Mouse (Mus musculus) liver, embryonic 14.5 days (tissue): ENCODE results near the gene C1galt1. TPM values are rescaled to one million over a fixed set of nuclear protein-coding genes. Genes with fewer than 3 reads are reported as not detected.
A peak's percentile ranks its signal among the peaks of the same experiment; 100 is the strongest.

ENCODE experiments used
- ATAC-seq: fragments of 200-750 bp; cut with Nextera tagmentation; 2 replicates; pipeline ENCODE4 v1.8.0; 2017; ENCODE audit warnings: moderate number of reproducible peaks, mild to moderate bottlenecking, moderate library complexity; ENCODE audit not compliant: insufficient read depth
- DNase-seq, 3 experiments: peaks; one replicate each; pipeline ENCODE4 v3.0.0-alpha.2; 2012 to 2013; ENCODE audit warnings: low read depth in 3 of 3, low spot score in 3 of 3
- H3K27ac ChIP-seq: fragments of 300-500 bp; sonication (generic); 2 replicates; pipeline ENCODE4 v1.5.1; 2014; ENCODE audit warnings: moderate library complexity, mild to moderate bottlenecking, control low read depth, inconsistent platforms
- H3K27me3 ChIP-seq: fragments of 300-500 bp; sonication (generic); 2 replicates; pipeline ENCODE4 v1.6.1; 2014; ENCODE audit warnings: mild to moderate bottlenecking, low read length, moderate library complexity; ENCODE audit not compliant: control insufficient read depth, insufficient read depth
- H3K36me3 ChIP-seq: fragments of 300-500 bp; sonication (generic); replicated peaks from 2 replicates; pipeline ENCODE4 v1.6.1; 2014; ENCODE audit warnings: low read depth; ENCODE audit not compliant: control insufficient read depth, insufficient read depth
- H3K4me1 ChIP-seq, 2 experiments: fragments of 200-500 bp in 1 of 2; fragments of 300-500 bp in 1 of 2; sonication (generic) in 1 of 2; replicated peaks; 2 replicates each; pipeline ENCODE4 v1.6.1; 2012 to 2014; ENCODE audit warnings: antibody characterized with exemption in 1 of 2, inconsistent platforms in 1 of 2, low read length in 1 of 2; ENCODE audit not compliant: control insufficient read depth in 2 of 2, insufficient read depth in 2 of 2
- H3K4me2 ChIP-seq: fragments of 300-500 bp; sonication (generic); 2 replicates; pipeline ENCODE4 v1.6.1; 2014; ENCODE audit warnings: low read depth, mild to moderate bottlenecking, control low read depth, moderate library complexity
- H3K4me3 ChIP-seq, 2 experiments: fragments of 200-500 bp in 1 of 2; fragments of 300-500 bp in 1 of 2; sonication (generic) in 1 of 2; 2 replicates each; pipeline ENCODE4 v1.5.1; 2012 to 2014; ENCODE audit warnings: low read depth in 2 of 2, low read length in 2 of 2, mild to moderate bottlenecking in 2 of 2, control low read depth in 1 of 2, inconsistent platforms in 1 of 2, moderate library complexity in 1 of 2; ENCODE audit not compliant: insufficient read depth in 1 of 2
- H3K9ac ChIP-seq: fragments of 300-500 bp; sonication (generic); replicated peaks from 2 replicates; pipeline ENCODE4 v1.6.1; 2014; ENCODE audit warnings: mild to moderate bottlenecking, control low read depth, moderate library complexity
- H3K9me3 ChIP-seq: fragments of 300-500 bp; sonication (generic); 2 replicates; pipeline ENCODE4 v1.6.1; 2016; ENCODE audit warnings: low read length, mixed read lengths; ENCODE audit not compliant: control insufficient read depth
- CTCF ChIP-seq: IDR thresholded peaks from 2 replicates; pipeline ENCODE4 v1.5.1; 2016; ENCODE audit warnings: antibody characterized with exemption, low read depth, control low read depth
- EP300 ChIP-seq: IDR thresholded peaks from 2 replicates; pipeline ENCODE4 v1.6.1; 2016; ENCODE audit warnings: antibody characterized with exemption, low read depth
- WGBS: fragments of 180-500 bp; shearing (Covaris S2); extraction: QIAGEN DNeasy Blood & Tissue Kit; methylation state at CpG from one replicate; pipeline ENCODE4 v1.1.7; 2014; ENCODE audit not compliant: insufficient replicate concordance; 5-methylcytosine and 5-hydroxymethylcytosine counted together
- polyA plus RNA-seq, 2 experiments: library from polyadenylated mRNA; depleted of rRNA in 1 of 2; stranded (reverse) in 1 of 2; unstranded in 1 of 2; fragments of >200 nt; fragmentation: Nextera tagmentation in 1 of 2; extraction: Ambion mirVana in 1 of 2; gene quantifications; 2 replicates each; pipeline versions ENCODE4 v1.2.1 to v1.2.3; 2012 to 2014

Gene C1galt1
- polyA plus RNA-seq, 2 experiments = 6.3 to 8.0 TPM

- Histone ChIP-seq H3K4me1 (peaks cover 47 to 48% of the 10 kb centered on the region in 2 experiments), H3K27me3 (no peaks in the 10 kb centered on the region), H3K9me3 (no peaks in the 10 kb centered on the region), H3K4me3 (no peak overlapping the region), H3K9ac (no peak overlapping the region), H3K27ac (0 out of 2 replicates have a peak overlapping the region, but pooled peaks have one; percentile 24), H3K4me2 (peak overlapping the region; percentile 17; the same call in 1 of the 2 replicates), H3K36me3 (no peaks in the 10 kb centered on the region; the same call in 1 of the 2 replicates)
- TF ChIP-seq CTCF (no peak), EP300 (peak; percentile 72)
- WGBS = 9% methylated on average over 1 of the region's 1 CpGs
- DNase-seq (no peak), ATAC-seq (peak; percentile 59; the same call in 1 of the 2 replicates)
Measured at GRCm38 (mm10) chr6:7852919-7853318, 8.3 kb downstream of the C1galt1 start.

GRCm38 (mm10) chr6:7853461-7853860 is 8.8 kb downstream of the C1galt1 start:
- H3K36me3 ChIP-seq = no peaks in the 10 kb centered on the region; the same call in 1 of the 2 replicates
- peaks cover 43 to 47% of the 10 kb centered on the region in 2 experiments for H3K4me1 ChIP-seq
- no peak overlapping the region for H3K9ac ChIP-seq
- ATAC-seq (no peak), DNase-seq (no peak)
- TF ChIP-seq CTCF = no peak
- no peak for TF ChIP-seq EP300
- peak overlapping the region; percentile 11 for H3K4me2 ChIP-seq
- no peak overlapping the region for H3K4me3 ChIP-seq
- 39% methylated on average over 3 of the region's 3 CpGs for WGBS
- H3K9me3 ChIP-seq = no peaks in the 10 kb centered on the region
- no peak overlapping the region for H3K27ac ChIP-seq
- no peaks in the 10 kb centered on the region for H3K27me3 ChIP-seq

GRCm38 (mm10) chr6:7856682-7857290 is 12.1 kb downstream of the C1galt1 start:
- DNase-seq = peak in 1 of 3 experiments; percentile 45
- Histone ChIP-seq H3K36me3 (no peaks in the 10 kb centered on the region), H3K4me1 (peaks cover 32 to 38% of the 10 kb centered on the region in 2 experiments), H3K4me2 (0 out of 2 replicates have a peak overlapping the region, but pooled peaks have one; percentile 20), H3K9ac (no peak overlapping the region), H3K27me3 (no peaks in the 10 kb centered on the region), H3K9me3 (no peaks in the 10 kb centered on the region), H3K27ac (no peak overlapping the region), H3K4me3 (no peak overlapping the region)
- ATAC-seq = peak; percentile 22; the same call in 1 of the 2 replicates
- 33% methylated on average over 5 of the region's 5 CpGs for WGBS
- no peak for TF ChIP-seq EP300
- TF ChIP-seq CTCF = peak; percentile 61

- TF ChIP-seq CTCF (no peak), EP300 (peak; percentile 59)
- Histone ChIP-seq H3K4me1 (peaks cover 28 to 38% of the 10 kb centered on the region in 2 experiments), H3K9ac (peak overlapping the region; percentile 23; the same call in 1 of the 2 replicates), H3K27me3 (no peaks in the 10 kb centered on the region), H3K9me3 (no peaks in the 10 kb centered on the region), H3K4me2 (peak overlapping the region; percentile 24), H3K4me3 (no peak overlapping the region), H3K27ac (peak overlapping the region; percentile 39), H3K36me3 (no peaks in the 10 kb centered on the region)
- ATAC-seq = peak; percentile 74
- no peak for DNase-seq
- 49% methylated on average over 8 of the region's 8 CpGs for WGBS
Measured at GRCm38 (mm10) chr6:7857356-7858247, 13.0 kb downstream of the C1galt1 start.

GRCm38 (mm10) chr6:7858586-7858985 is 13.9 kb downstream of the C1galt1 start:
- Histone ChIP-seq H3K36me3 (no peaks in the 10 kb centered on the region), H3K4me1 (peaks cover 27 to 32% of the 10 kb centered on the region in 2 experiments), H3K4me2 (no peak overlapping the region), H3K9ac (peak overlapping the region; percentile 23; the same call in 1 of the 2 replicates), H3K9me3 (no peaks in the 10 kb centered on the region), H3K4me3 (no peak overlapping the region), H3K27ac (no peak overlapping the region), H3K27me3 (no peaks in the 10 kb centered on the region)
- WGBS = 62% methylated on average over 5 of the region's 5 CpGs
- no peak for TF ChIP-seq CTCF
- TF ChIP-seq EP300 = no peak
- no peak for DNase-seq
- ATAC-seq = no peak
